Mouse (Mus musculus): ENCODE measurements at regions not wholly inside any gene's neighbourhood (a gene's known extent, or its start where the extent isn't known, plus 50 kb on each side); places are given as distances from the start of the nearest gene placed in this dataset.
A peak's percentile ranks its signal among the peaks of the same experiment; 100 is the strongest.

DNA sequence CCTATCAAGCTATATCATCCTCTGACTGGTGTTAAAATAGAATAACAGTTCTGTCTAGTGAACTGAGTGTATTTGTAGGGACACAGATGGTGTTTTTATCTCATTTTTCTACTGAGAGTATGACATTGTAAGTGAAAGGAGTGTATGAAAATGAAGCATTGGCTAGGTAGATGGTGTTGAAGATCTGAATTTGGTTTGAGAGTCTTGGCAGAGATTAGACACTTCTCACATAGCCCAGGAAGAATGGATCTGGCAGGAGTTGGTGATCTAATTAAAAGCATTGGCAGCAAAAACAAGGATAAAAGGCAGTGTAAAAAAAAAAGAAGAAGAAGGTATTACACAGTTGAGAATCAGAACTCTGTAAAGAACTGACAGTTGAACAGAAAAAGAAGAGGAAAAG lies 900.4 kb upstream of the Pabpc4l start:
- no peak for DNase-seq (ENCODE audit: low spot score)

GRCm38 (mm10) chr3:47316356-47317028 lies 868.5 kb upstream of the Pabpc4l start:
- no peak for DNase-seq (ENCODE audit: low spot score)

DNA sequence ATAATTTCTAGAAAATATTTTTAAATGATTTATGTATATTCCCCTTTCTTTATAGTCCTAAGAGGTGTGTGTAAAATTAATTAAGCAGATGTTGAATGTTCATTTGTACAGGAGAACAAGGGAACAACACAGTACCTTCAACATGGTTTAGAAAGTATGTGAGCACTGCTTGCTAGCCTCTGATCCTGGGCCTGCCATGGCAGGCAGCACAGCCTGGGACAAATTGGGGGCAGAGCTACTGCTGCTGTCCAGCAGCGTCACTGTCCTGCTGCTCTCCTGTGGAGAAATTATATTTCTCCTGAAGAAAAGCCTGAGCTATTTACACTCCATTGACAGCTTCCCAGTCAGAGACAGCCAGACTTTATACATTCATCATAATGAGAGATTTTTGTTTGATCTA lies 833.8 kb upstream of the Pabpc4l start:
- DNase-seq (ENCODE audit: low spot score) = peak; percentile 2

DNA sequence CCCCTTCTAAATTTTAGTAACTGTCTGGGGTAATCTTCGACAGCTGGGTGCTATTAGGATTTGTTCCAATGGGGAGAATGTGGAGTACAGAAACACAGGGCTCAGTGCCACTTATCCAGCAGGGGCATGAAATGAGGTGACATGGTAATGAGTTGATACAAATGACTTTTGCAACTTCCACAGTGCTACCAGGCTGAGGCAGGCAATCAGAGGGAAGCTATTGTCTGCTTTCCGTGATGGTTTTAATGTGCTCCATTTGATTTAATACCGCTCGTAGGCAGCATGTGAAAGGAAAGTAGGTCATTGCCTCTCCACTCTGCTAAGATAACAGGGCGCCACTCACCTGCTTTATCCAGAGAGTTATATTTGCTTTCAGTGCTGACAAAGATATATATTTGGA lies 832.3 kb upstream of the Pabpc4l start:
- peak; percentile 2 for DNase-seq (ENCODE audit: low spot score)

- DNase-seq (ENCODE audit: low spot score) = no peak
These were observed 793.0 kb upstream of the Pabpc4l start for GRCm38 (mm10) chr3:47241030-47241429.

DNA sequence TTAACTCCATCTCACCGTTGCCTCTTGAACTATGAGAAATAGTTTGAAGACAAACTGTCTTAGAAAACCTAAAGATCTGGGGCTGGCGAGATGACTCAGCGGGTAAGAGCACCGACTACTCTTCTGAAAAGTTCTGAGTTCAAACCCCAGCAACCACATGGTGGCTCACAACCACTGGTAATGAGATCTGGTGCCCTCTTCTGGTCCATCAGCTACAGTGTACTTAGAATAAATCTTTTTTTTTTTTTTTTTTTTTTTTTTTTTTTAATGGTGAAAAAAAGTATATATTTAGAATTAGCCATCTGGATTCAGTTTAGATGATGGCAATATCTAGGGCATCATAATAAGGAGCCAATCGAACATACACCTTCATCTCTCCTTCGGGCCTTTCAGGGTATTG lies 782.2 kb upstream of the Pabpc4l start:
- DNase-seq (ENCODE audit: low spot score) = no peak

DNA sequence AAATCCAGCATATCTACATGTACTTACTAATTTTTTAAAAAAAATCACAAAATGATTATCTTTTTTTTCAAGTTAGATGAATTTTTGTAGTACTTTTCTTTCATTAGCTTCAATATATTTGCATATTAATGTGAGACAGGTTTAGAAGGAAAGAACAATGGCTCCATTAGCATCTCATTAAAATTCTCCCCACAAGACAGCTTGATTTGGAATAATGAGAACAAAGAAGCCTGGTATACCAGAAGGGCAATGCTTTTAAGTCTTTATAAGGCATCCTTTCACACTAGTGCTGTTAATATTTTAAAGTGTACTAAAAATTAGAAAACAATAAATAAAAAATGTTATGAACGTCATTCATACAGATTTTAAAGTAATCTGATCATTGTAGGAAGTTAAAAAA lies 770.6 kb upstream of the Pabpc4l start:
- no peak for DNase-seq (ENCODE audit: low spot score)

GRCm38 (mm10) chr3:47213141-47213540 lies 765.1 kb upstream of the Pabpc4l start:
- no peak for DNase-seq (ENCODE audit: low spot score)

- no peak for DNase-seq (ENCODE audit: low spot score)
These were observed 749.6 kb upstream of the Pabpc4l start for GRCm38 (mm10) chr3:47197584-47197983.

DNA sequence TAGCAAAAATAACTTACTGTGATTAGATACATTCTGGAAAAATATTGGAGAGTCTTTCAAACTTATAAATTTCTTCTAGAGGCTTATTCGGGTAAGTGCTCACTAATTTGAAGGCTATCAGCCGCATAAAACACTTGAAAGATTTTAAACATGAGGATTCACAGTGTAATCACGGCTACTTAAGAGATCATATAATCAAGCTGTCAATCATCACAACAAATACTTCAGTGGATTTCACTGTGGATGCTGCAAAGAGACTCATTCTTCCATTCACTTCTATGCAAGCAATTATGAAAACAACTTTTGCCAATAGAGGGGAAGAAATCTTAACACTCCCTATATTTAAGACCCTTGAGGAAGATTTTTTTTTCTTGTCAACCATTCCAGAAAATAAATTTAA lies 736.2 kb upstream of the Pabpc4l start:
- DNase-seq (ENCODE audit: low spot score) = no peak

DNA sequence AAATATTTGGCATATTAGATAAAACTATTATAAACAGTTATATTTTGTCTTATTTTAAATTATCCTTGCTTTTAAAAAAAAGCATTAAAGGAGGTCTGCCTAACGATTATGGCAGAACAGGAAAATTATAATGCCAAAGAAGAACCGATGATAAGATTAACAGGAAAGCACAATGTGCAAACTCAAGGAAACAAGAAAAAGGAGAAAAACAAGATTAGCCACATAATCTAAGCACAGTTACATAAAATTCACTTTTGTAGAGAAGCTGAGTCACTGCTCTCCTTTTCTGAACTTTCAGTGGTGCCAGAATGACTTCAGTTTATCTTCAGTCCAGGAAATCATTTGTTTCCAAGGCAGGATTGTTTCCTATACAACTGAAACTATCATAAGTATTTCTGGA lies 734.7 kb upstream of the Pabpc4l start:
- no peak for DNase-seq (ENCODE audit: low spot score)

GRCm38 (mm10) chr3:47180377-47180776 lies 732.4 kb upstream of the Pabpc4l start:
- no peak for DNase-seq (ENCODE audit: low spot score)

Measured in embryo, embryonic 10.5 days (tissue).